Mouse (Mus musculus) E14TG2a.4 (cell line): Measurements from ENCODE around the gene Itgad.

Experiments
- H3K27me3 ChIP-seq: 2 replicates; pipeline ENCODE4 v1.6.1; 2014; ENCODE audit warnings: low read length, control low read depth; ENCODE audit not compliant: insufficient read depth
- H3K36me3 ChIP-seq: 2 replicates; pipeline ENCODE4 v1.6.1; 2014; ENCODE audit warnings: low read length, control low read depth; ENCODE audit not compliant: insufficient read depth
- H3K4me1 ChIP-seq: replicated peaks from 2 replicates; pipeline ENCODE4 v1.6.1; 2014; ENCODE audit warnings: low read depth, low read length, control low read depth
- H3K4me3 ChIP-seq: replicated peaks from 2 replicates; pipeline ENCODE4 v1.5.1; 2014; ENCODE audit warnings: mild to moderate bottlenecking, low read length
- H3K9me3 ChIP-seq: 2 replicates; pipeline ENCODE4 v1.6.1; 2014; ENCODE audit warnings: low read length, control low read depth
- CTCF ChIP-seq: conservative IDR thresholded peaks from 2 replicates; pipeline ENCODE4 v1.5.1; 2014; ENCODE audit warnings: low read length
- NANOG ChIP-seq: IDR thresholded peaks from 2 replicates; pipeline ENCODE4 v1.6.1; 2014; ENCODE audit warnings: borderline replicate concordance, low read length, mixed read lengths
- POU5F1 ChIP-seq: IDR thresholded peaks from 2 replicates; pipeline ENCODE4 v1.6.1; 2014; ENCODE audit warnings: low read length, borderline replicate concordance

Itgad gene

GRCm38 (mm10) chr7:128164001-128164400, 9.8 kb downstream of the Itgad start:
- H3K9me3 ChIP-seq = no peaks in the 10 kb centered on the region
- H3K27me3 ChIP-seq = no peaks in the 10 kb centered on the region
- H3K36me3 ChIP-seq = no peaks in the 10 kb centered on the region
- 0 out of 2 replicates have a peak, but pooled peaks cover 2% of the 10 kb centered on the region for H3K4me1 ChIP-seq
- no peak for TF ChIP-seq NANOG
- no peak for TF ChIP-seq CTCF
- no peak for TF ChIP-seq POU5F1
- no peak overlapping the region for H3K4me3 ChIP-seq

DNA sequence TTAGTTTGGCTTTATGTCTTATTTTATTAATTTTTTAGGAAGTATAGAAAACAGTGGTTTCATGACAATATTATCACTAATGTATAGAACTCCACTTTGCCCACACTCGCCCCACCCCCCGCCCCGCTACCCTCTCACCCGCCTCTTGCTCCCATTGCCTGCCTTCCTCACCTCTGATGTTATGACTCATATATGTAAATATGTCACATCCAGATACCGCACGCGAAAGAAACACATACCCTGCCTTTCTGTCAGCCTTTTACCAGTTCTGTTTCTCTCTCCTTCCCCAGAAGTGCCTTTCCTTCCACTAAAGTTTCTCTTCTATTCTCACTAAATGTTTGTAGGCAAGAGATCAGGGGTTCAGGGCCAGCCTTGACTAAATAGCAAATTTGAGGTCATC, 12.2 kb downstream of the Itgad start:
- 0 out of 2 replicates have a peak, but pooled peaks cover 3% of the 10 kb centered on the region for H3K4me1 ChIP-seq
- no peaks in the 10 kb centered on the region for H3K36me3 ChIP-seq
- no peak for TF ChIP-seq CTCF
- TF ChIP-seq POU5F1 = no peak
- TF ChIP-seq NANOG = no peak
- H3K27me3 ChIP-seq = no peaks in the 10 kb centered on the region
- no peaks in the 10 kb centered on the region for H3K9me3 ChIP-seq
- no peak overlapping the region for H3K4me3 ChIP-seq

GRCm38 (mm10) chr7:128169996-128170395, 15.8 kb downstream of the Itgad start:
- no peaks in the 10 kb centered on the region for H3K9me3 ChIP-seq
- H3K4me1 ChIP-seq = 0 out of 2 replicates have a peak, but pooled peaks cover 3% of the 10 kb centered on the region
- H3K27me3 ChIP-seq = 0 out of 2 replicates have a peak, but pooled peaks cover 2% of the 10 kb centered on the region
- TF ChIP-seq CTCF (no peak), POU5F1 (no peak), NANOG (no peak)
- H3K4me3 ChIP-seq = no peak overlapping the region
- H3K36me3 ChIP-seq = no peaks in the 10 kb centered on the region

DNA sequence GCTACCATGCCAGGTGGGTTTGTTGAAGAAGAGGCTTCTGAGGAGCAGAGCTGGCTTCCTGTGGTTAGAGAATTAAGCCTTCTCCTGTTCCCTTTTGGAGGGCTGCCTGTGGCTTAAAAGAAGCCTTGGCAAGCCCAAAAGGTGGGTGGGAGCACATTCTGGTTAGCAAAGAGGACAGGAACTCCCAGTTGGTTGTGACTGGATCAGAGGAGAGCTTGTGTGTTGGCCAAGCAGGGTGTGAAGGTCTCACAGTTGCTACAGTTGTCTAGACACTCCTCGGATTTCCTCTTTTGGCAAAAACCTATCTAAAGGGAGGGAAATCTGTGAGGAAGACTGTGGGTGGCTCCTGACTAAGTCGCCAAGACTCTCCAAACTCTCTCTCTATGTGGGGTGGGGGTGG, 24.2 kb downstream of the Itgad start:
- Histone ChIP-seq H3K27me3 (peaks cover 9% of the 10 kb centered on the region), H3K36me3 (no peaks in the 10 kb centered on the region), H3K4me1 (no peaks in the 10 kb centered on the region), H3K4me3 (no peak overlapping the region), H3K9me3 (no peaks in the 10 kb centered on the region)
- TF ChIP-seq CTCF = no peak
- TF ChIP-seq POU5F1 = no peak
- TF ChIP-seq NANOG = no peak

DNA sequence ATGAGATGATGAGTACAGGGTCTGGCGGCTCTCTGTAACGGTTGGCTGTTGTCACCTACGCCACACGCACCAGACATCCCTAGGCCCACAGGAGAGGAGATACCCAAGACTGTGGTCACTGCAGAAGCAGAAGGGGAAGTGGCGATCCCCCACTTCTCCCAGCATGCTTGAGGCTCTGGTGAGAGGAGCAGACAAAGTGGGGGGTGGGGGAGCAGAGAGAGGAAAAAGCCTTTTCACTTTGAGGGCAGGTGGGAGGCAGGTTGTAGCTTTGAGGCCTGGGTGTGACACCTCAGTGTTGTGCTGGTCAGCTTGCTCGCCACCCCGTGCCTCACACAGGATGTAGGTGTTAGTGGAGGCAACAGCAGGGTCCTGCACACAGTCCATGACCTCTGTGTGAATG, 25.9 kb downstream of the Itgad start:
- Histone ChIP-seq H3K4me1 (no peaks in the 10 kb centered on the region), H3K4me3 (no peak overlapping the region)
- no peak for TF ChIP-seq POU5F1
- no peak for TF ChIP-seq CTCF
- no peak for TF ChIP-seq NANOG

DNA sequence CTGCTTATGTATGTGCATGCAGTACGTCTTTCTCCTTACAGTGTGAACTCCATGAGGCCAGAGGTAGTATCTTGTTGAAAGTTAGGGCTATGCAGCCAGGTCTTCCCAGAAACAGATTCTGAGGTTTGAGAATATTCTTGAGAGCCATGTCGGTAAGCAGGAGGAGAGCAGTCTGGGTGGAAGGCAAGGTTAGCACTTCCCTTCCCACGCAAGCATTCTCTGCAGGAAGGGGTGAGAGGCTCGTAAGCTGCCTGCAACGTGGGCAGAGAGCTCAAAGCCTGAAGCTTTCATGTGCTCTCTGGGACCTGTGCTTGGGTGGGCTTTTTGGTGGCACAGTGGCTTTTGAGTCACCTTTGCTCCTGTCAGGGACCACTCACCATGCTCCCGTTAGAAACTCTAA, 26.4 kb downstream of the Itgad start:
- H3K9me3 ChIP-seq = no peaks in the 10 kb centered on the region
- TF ChIP-seq NANOG (no peak), CTCF (no peak), POU5F1 (no peak)
- no peaks in the 10 kb centered on the region for H3K36me3 ChIP-seq
- H3K4me1 ChIP-seq = no peaks in the 10 kb centered on the region
- H3K27me3 ChIP-seq = peaks cover 18% of the 10 kb centered on the region
- no peak overlapping the region for H3K4me3 ChIP-seq

More for the DNA sequence above, 25.9 kb downstream of the Itgad start:
- peaks cover 16% of the 10 kb centered on the region for H3K27me3 ChIP-seq
- H3K9me3 ChIP-seq = no peaks in the 10 kb centered on the region
- no peaks in the 10 kb centered on the region for H3K36me3 ChIP-seq

DNA sequence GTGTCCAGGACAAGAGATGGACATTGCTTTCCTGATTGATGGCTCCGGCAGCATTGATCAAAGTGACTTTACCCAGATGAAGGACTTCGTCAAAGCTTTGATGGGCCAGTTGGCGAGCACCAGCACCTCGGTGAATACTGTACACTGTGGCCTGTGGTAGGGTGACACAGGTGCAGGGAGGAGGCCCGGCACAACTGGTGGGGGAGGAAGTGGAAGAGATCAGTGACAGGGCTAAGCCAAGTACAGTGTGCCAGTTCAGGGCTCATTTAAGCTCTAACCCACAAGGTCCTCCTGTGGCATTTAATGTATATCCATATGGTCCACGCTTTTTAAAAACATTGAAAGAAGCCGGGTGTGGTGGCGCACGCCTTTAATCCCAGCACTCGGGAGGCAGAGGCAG, 27.5 kb downstream of the Itgad start:
- no peaks in the 10 kb centered on the region for H3K9me3 ChIP-seq
- H3K27me3 ChIP-seq = peaks cover 28% of the 10 kb centered on the region
- no peaks in the 10 kb centered on the region for H3K36me3 ChIP-seq
- H3K4me3 ChIP-seq = no peak overlapping the region
- TF ChIP-seq NANOG (no peak), CTCF (no peak), POU5F1 (no peak)
- H3K4me1 ChIP-seq = no peaks in the 10 kb centered on the region

GRCm38 (mm10) chr7:128201607-128202006, 47.4 kb downstream of the Itgad start:
- Histone ChIP-seq H3K9me3 (no peaks in the 10 kb centered on the region), H3K4me3 (no peak overlapping the region)
- no peak for TF ChIP-seq POU5F1
- TF ChIP-seq CTCF = no peak
- no peak for TF ChIP-seq NANOG

DNA sequence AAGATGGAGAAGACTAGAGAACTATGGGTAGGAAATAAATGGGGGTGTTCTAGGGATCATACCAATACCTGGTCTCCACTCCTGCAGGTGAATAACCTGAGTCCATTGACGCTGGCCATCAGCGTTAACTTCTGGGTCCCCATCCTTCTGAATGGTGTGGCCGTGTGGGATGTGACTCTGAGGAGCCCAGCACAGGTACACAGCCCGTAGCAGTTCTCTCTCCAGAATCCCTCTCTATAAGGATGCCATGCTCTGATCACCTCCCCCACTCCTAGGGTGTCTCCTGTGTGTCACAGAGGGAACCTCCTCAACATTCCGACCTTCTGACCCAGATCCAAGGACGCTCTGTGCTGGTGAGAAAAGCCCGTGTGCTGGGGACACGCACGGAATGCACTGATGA, 48.9 kb downstream of the Itgad start:
- peaks cover 6% of the 10 kb centered on the region; the same call in 1 of the 2 replicates for H3K4me1 ChIP-seq
- no peaks in the 10 kb centered on the region for H3K9me3 ChIP-seq
- peaks cover 3% of the 10 kb centered on the region; the same call in 1 of the 2 replicates for H3K27me3 ChIP-seq
- TF ChIP-seq NANOG (no peak), CTCF (no peak), POU5F1 (no peak)
- H3K4me3 ChIP-seq = no peak overlapping the region
- H3K36me3 ChIP-seq = no peaks in the 10 kb centered on the region

More at GRCm38 (mm10) chr7:128201607-128202006, 47.4 kb downstream of the Itgad start:
- Histone ChIP-seq H3K36me3 (no peaks in the 10 kb centered on the region), H3K27me3 (peaks cover 3% of the 10 kb centered on the region; the same call in 1 of the 2 replicates), H3K4me1 (peaks cover 6% of the 10 kb centered on the region; the same call in 1 of the 2 replicates)
